Mouse (Mus musculus) lung, postnatal 36 days (tissue): ENCODE measurements around the gene Tacc3.

Experiments
- DNase-seq: peaks from one replicate; pipeline ENCODE4 v3.0.0; 2022; ENCODE audit warnings: mixed read lengths

The Tacc3 gene

DNA sequence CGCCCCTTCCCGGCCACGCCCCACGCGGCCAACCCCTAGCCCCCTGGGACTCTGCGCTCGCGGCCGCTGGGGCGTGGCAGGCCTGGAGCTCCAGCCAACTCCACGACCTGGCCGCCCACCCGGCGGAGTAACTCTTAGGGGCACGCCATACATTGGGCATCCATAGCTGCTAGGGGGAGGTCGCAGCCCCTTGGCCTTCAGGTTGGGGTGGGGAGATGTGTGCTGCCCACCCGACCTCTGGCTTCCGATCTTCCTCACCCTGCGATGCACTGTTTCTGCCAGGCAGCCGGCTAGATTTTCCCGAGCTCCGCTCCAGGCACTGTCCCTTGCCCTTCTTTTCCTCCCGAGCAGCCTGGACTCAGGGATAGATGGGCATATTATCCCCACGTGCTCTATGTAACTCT is 37.8 kb downstream of the Tacc3 start:
- DNase-seq = peak; percentile 43

DNA sequence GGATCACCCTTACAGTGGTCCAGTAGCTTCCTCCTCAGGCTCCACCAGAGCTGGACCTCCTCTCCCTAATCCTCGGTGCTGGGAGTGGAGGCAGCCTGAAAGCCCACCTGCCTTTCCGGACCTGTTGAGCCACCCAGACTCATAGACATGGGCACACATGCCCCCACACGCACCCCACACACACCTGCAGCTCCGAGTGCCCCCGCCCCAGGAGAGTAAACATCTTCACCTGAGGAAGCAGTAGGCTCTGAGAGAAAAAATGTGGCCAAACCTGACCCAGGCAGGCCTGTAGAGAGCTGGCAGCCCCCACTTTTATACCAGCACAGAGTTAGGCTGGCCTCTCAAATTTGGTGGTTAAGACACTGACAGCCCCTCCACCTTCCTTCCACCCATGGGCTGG is 38.5 kb downstream of the Tacc3 start:
- DNase-seq = peak; percentile 86

DNA sequence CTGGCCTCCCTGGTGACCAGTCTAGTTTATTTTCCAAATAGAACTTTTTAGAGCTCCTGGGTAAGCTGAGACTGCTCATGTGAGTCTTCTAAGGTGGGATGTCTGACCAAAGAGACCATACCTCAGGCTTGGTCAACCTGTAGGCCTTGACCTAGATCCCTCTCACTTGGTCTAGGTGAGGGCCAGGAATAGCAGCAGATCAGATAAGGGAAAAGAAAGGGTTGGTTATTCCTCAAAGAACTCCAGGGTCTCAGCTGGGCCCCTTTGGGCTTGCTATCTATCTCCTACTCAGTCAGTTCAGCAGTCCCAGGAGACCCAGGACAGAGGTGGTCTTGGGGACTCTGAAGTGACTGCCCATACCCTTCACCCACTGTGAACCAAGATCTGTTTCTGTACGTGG is 39.6 kb downstream of the Tacc3 start:
- DNase-seq = no peak

DNA sequence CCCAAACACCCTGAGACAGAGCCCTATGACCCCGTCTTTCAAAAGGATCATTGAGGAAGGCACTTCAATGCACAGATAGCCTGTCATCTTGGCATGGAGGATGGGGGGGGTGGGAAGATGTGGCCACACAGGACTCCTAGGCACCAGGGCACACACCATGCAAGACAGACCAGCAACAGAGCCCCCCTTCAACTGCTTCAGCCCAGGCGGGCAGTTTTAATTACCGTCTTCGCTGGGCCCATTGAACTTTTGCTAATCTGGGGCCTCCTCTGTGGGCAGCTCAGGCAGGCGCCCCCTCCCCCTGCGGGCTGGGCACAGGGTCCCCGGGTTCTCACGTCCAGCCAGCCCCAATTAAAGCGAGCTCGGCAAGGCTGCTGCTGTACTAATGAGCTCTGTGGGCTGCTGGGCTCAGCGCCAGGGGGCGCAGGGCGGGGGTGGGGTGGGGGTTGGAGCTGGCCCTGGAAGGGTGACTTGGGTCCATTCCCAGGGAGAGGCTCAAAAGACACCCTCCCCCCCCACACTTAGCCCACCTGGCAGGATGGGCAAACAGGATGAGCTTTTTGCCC is 40.1 kb downstream of the Tacc3 start:
- DNase-seq = no peak

GRCm38 (mm10) chr5:33698669-33699068 is 40.7 kb downstream of the Tacc3 start:
- no peak for DNase-seq

- no peak for DNase-seq
These were observed 42.1 kb downstream of the Tacc3 start for GRCm38 (mm10) chr5:33700010-33700409.

DNA sequence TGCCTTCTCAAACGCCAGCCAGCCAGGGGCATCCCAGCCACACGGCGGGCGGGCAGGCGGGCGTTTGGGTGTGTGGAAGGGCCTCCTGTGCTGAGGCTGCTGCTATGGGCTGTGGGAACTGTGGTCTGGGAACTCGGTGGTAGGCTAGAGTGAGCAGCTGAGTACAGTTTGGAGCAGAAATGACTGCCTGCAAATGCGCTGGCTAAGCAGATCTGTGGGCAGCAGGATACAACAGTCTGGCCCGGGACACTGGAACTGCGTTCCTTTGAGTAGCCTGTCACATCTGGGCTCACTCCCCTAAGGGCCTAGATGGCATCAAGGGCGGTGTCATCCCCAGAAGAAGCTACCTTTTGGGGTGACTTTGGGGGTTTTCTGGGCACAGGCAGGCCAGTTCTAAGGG is 43.9 kb downstream of the Tacc3 start:
- no peak for DNase-seq

DNA sequence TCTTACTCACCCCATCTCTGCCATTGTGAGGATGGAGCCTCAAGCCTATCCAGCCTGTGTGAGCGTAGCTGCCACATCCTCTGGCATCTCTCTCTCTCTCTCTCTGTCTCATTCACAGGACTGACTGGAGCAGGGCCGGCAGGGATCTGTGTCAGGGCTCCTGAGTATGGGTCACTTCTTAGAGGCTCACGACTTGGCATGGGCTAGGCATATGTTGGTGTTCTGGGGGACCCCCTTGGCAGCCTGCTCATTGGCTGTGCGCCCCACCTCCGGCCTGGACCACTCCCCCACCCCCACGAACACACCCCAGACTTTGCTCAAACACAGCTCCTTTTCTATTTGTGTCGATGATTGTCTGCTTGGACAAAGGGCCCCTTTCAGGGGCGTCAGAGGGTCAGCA is 46.1 kb downstream of the Tacc3 start:
- no peak for DNase-seq

- no peak for DNase-seq
These were observed 47.1 kb downstream of the Tacc3 start for GRCm38 (mm10) chr5:33704945-33705611.

DNA sequence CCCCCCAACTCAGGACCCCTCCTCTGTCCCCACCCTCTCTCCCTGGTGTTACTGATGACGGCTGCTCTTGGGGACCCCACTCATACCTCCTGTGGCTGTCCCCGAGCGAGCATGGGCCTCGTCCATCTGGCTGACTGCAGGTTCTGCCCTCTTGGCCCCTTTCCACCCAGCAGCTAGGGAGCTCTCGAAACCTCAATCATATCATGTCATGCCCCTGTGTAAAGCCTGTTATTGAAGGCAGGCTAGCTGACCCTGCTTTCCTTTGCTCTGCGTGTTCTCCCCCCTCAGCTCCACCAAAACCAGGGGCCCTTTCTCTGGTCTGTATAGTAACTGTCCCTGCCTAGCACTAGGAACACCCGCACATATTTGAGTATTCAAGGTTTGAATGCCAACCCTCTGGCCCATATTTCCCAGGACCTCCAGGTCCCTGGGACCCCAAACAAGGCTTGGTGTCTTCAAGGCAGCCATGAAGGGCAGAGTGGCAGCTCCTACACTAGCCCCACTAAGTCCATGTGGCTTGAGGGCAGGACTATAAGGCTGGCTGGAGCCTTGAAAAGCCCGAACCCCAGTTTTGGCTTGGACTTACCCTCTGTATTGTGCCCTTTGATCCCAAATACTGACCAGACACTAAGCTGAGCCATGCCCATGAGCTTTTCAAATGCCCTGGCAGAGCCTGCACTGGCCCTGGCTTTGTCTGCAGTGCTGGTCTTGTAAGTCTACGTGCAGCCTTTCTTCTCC is 47.9 kb downstream of the Tacc3 start:
- no peak for DNase-seq

GRCm38 (mm10) chr5:33706350-33706629 is 48.4 kb downstream of the Tacc3 start:
- DNase-seq = peak; percentile 51

DNA sequence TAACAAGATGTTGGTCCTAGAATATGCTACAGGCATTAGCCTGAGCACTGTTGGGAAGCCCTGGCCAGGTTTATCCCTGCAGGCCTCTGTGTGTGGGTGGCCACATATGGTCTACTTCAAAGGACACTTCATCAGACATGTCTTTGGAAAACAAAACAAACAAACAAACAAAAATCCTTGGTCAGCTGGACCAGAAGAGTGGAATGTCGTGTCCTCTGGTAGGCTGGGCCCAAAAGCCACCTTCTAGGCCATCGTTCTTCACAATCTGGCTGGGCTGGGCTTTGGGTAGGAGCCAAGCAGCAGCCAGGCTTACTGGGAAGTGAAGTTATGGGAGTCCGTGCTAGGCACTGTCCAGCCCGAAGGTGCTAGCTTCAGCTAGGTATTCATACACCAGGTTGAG is 49.2 kb downstream of the Tacc3 start:
- peak; percentile 53 for DNase-seq

DNA sequence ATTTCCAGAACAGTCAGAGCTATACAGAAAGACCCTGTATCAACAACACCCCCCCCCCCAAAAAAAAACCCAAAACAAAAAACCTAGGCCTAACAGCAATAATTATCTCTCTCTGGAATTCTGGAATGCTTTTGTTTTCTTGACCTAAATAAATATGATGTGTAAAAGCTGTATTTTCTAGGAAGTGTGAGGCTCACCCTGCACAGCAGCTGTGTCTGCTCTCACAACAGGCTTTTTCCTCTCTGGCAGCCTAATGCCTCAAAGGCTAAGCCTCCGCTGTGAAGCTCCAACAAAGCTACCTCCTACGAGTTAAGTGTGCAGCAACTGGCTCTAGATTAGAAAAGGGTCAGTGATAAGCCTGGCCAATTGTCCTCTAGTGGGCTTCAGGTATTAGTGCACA is 51.1 kb downstream of the Tacc3 start:
- peak; percentile 52 for DNase-seq

GRCm38 (mm10) chr5:33712550-33712949 is 54.6 kb downstream of the Tacc3 start:
- DNase-seq = no peak

- no peak for DNase-seq
These were observed 57.3 kb downstream of the Tacc3 start for GRCm38 (mm10) chr5:33715182-33715581.

GRCm38 (mm10) chr5:33716467-33716866 is 58.5 kb downstream of the Tacc3 start:
- DNase-seq = peak; percentile 44

DNA sequence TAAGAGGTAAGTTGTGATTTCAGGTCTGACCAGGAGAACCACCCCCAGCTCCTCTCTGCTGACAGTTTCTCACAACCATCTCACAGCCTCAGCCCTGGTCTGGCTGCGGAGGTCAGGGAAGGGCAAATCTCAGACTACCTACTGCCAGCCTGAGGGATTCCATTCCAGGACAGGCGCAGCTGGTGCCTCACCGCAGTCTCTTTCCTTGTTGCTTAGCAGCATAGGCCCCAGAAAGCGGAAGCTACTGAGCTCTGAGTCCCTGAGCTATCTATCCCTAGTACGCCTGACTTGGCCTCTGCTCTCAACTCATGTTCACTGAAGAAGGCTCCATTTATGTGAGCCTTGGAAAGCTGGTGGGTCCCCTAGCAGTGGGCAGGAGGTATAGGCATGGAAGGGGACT is 60.5 kb downstream of the Tacc3 start:
- DNase-seq = no peak

GRCm38 (mm10) chr5:33720852-33721490 is 63.0 kb downstream of the Tacc3 start:
- DNase-seq = no peak

- DNase-seq = peak; percentile 81
These were observed 63.8 kb downstream of the Tacc3 start, which contains the start of gene Fgfr3 for GRCm38 (mm10) chr5:33721541-33722265. Fgfr3 (plus strand) TSS chr5:33721674.

DNA sequence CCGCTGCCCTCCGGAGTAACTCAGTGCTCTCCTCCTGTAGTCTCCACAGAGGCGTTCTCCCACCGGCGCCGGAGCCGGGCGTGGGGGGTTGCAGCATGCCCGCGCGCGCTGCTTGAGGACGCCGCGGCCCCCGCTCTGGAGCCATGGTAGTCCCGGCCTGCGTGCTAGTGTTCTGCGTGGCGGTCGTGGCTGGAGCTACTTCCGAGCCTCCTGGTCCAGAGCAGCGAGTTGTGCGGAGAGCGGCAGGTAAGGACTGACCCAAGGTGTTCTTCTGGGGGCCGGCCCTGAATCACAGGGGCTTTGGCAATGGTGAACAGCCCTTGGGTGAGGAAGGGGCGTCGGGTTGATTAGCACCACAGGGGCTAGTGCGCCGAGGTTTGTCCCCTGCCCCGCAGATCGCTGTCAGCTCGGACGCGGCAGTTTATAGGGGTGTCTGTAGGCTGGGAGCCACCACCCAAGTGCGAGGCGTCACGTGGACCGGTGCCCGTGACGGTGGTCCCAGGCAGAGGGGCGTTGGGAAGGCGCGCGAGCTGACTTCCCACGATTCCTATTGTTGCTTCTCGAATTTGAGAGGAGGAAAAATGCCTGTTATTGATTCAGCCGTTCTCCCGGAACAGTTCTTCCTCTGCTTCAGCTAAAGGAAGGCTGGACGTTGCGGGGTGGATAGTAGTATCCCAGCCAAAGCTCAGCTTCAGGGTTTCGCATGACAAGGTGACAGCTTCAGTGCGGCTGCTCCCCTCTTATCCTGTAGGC is 64.5 kb downstream of the Tacc3 start:
- peak; percentile 32 for DNase-seq

GRCm38 (mm10) chr5:33723019-33723640 is 65.2 kb downstream of the Tacc3 start:
- DNase-seq = peak; percentile 43
